Mouse (Mus musculus) urinary bladder, postnatal 10 days (tissue): Measurements from ENCODE around the gene Pkd1.

Experiments
- DNase-seq: peaks from one replicate; pipeline ENCODE4 v3.0.0; 2022; ENCODE audit warnings: low spot score

Pkd1 gene

GRCm38 (mm10) chr17:24549618-24550415 lies at the start of gene Pkd1:
Gene Pkd1 (plus strand): TSS chr17:24549834.
- peak; percentile 92 for DNase-seq

GRCm38 (mm10) chr17:24502208-24502607 lies 47.4 kb upstream of the Pkd1 start:
- DNase-seq = no peak

GRCm38 (mm10) chr17:24504085-24504484 lies 45.5 kb upstream of the Pkd1 start:
- no peak for DNase-seq

- no peak for DNase-seq
These were observed 44.2 kb upstream of the Pkd1 start for GRCm38 (mm10) chr17:24505286-24505955.

GRCm38 (mm10) chr17:24506332-24507070 lies 43.1 kb upstream of the Pkd1 start:
- DNase-seq = no peak

GRCm38 (mm10) chr17:24507129-24507664 lies 42.4 kb upstream of the Pkd1 start:
- DNase-seq = no peak

- no peak for DNase-seq
These were observed 41.7 kb upstream of the Pkd1 start for GRCm38 (mm10) chr17:24507806-24508460.

- DNase-seq = no peak
These were observed 36.0 kb upstream of the Pkd1 start for GRCm38 (mm10) chr17:24513609-24514008.

GRCm38 (mm10) chr17:24514270-24515257 lies 35.1 kb upstream of the Pkd1 start:
- DNase-seq = no peak

- DNase-seq = no peak
These were observed 29.2 kb upstream of the Pkd1 start for GRCm38 (mm10) chr17:24520450-24520849.

- DNase-seq = no peak
These were observed 24.9 kb upstream of the Pkd1 start for GRCm38 (mm10) chr17:24524734-24525133.

- no peak for DNase-seq
These were observed 22.3 kb upstream of the Pkd1 start for GRCm38 (mm10) chr17:24527315-24527714.

- DNase-seq = peak; percentile 67
These were observed 21.7 kb upstream of the Pkd1 start, which contains the start of gene Traf7 for GRCm38 (mm10) chr17:24527723-24528559. Gene Traf7 (minus strand): TSS chr17:24527938.

GRCm38 (mm10) chr17:24528560-24528918 lies 21.1 kb upstream of the Pkd1 start:
- DNase-seq = no peak

GRCm38 (mm10) chr17:24529007-24529451 lies 20.6 kb upstream of the Pkd1 start:
- no peak for DNase-seq

- DNase-seq = no peak
These were observed 19.8 kb upstream of the Pkd1 start for GRCm38 (mm10) chr17:24529883-24530282.

GRCm38 (mm10) chr17:24530361-24531050 lies 19.1 kb upstream of the Pkd1 start:
- no peak for DNase-seq

- no peak for DNase-seq
These were observed 18.6 kb upstream of the Pkd1 start for GRCm38 (mm10) chr17:24531064-24531463.

GRCm38 (mm10) chr17:24532045-24532444 lies 17.6 kb upstream of the Pkd1 start:
- no peak for DNase-seq
